Mouse (Mus musculus) limb, embryonic 14.5 days (tissue): ENCODE results near the gene Cip2a. TPM values are rescaled to one million over a fixed set of nuclear protein-coding genes. Genes with fewer than 3 reads are reported as not detected.

Experiments used
- ATAC-seq: fragments of 200-750 bp; cut with Nextera tagmentation; 2 replicates; pipeline ENCODE4 v1.8.0; 2017; ENCODE audit warnings: low read depth, moderate number of reproducible peaks, moderate TSS enrichment; ENCODE audit not compliant: low FRiP score
- DNase-seq: peaks from one replicate; pipeline ENCODE4 v3.0.0-alpha.2; 2015; ENCODE audit warnings: low spot score
- H3K27ac ChIP-seq: fragments of 300-500 bp; sonication (generic); replicated peaks from 2 replicates; pipeline ENCODE4 v1.5.1; 2014; ENCODE audit warnings: low read depth, mild to moderate bottlenecking, low read length, moderate library complexity, mixed read lengths
- H3K27me3 ChIP-seq: fragments of 300-500 bp; sonication (generic); 2 replicates; pipeline ENCODE4 v1.6.1; 2014; ENCODE audit warnings: low read length, mixed read lengths; ENCODE audit not compliant: control insufficient read depth, insufficient read depth
- H3K36me3 ChIP-seq: fragments of 300-500 bp; sonication (generic); 2 replicates; pipeline ENCODE4 v1.6.1; 2014; ENCODE audit warnings: mild to moderate bottlenecking, low read length, moderate library complexity, mixed read lengths; ENCODE audit not compliant: control insufficient read depth, insufficient read depth
- H3K4me1 ChIP-seq: fragments of 300-500 bp; sonication (generic); 2 replicates; pipeline ENCODE4 v1.6.1; 2014; ENCODE audit warnings: antibody characterized with exemption, low read length, mixed read lengths; ENCODE audit not compliant: control insufficient read depth, insufficient read depth
- H3K4me2 ChIP-seq: fragments of 300-500 bp; sonication (generic); replicated peaks from 2 replicates; pipeline ENCODE4 v1.6.1; 2014; ENCODE audit warnings: low read depth, mild to moderate bottlenecking, low read length, moderate library complexity; ENCODE audit not compliant: severe bottlenecking
- H3K4me3 ChIP-seq: fragments of 300-500 bp; sonication (generic); replicated peaks from 2 replicates; pipeline ENCODE4 v1.5.1; 2014; ENCODE audit warnings: low read length
- H3K9ac ChIP-seq: fragments of 300-500 bp; sonication (generic); 2 replicates; pipeline ENCODE4 v1.6.1; 2014; ENCODE audit warnings: mild to moderate bottlenecking, low read depth, low read length, moderate library complexity; ENCODE audit not compliant: severe bottlenecking
- H3K9me3 ChIP-seq: fragments of 300-500 bp; sonication (generic); 2 replicates; pipeline ENCODE4 v1.6.1; 2016; ENCODE audit warnings: low read length; ENCODE audit not compliant: control insufficient read depth
- POLR2A ChIP-seq: fragments of 200-500 bp; IDR thresholded peaks from 2 replicates; pipeline ENCODE4 v1.8.0; 2012; ENCODE audit warnings: inconsistent platforms, mild to moderate bottlenecking, moderate library complexity, borderline replicate concordance; ENCODE audit not compliant: insufficient read depth, insufficient read length; ENCODE audit errors: extremely low read depth
- WGBS: fragments of 180-500 bp; shearing (Covaris S2); extraction: QIAGEN DNeasy Blood & Tissue Kit; methylation state at CpG from one replicate; pipeline ENCODE4 v1.1.7; 2014; 5-methylcytosine and 5-hydroxymethylcytosine counted together
- polyA plus RNA-seq, 2 experiments: library from polyadenylated mRNA; depleted of rRNA in 1 of 2; stranded (reverse) in 1 of 2; unstranded in 1 of 2; fragments of >200 nt; fragmentation: Nextera tagmentation in 1 of 2; extraction: Ambion mirVana in 1 of 2; gene quantifications; 2 replicates each; pipeline versions ENCODE4 v1.2.1 to v1.2.3; 2012 to 2014

Gene Cip2a
- 33.2 and 37.5 TPM in 2 replicates for polyA plus RNA-seq (2012; rRNA removed)
- 26.2 and 26.7 TPM in 2 replicates for polyA plus RNA-seq (2014; fragmentation: Nextera tagmentation; extraction: Ambion mirVana)

DNA sequence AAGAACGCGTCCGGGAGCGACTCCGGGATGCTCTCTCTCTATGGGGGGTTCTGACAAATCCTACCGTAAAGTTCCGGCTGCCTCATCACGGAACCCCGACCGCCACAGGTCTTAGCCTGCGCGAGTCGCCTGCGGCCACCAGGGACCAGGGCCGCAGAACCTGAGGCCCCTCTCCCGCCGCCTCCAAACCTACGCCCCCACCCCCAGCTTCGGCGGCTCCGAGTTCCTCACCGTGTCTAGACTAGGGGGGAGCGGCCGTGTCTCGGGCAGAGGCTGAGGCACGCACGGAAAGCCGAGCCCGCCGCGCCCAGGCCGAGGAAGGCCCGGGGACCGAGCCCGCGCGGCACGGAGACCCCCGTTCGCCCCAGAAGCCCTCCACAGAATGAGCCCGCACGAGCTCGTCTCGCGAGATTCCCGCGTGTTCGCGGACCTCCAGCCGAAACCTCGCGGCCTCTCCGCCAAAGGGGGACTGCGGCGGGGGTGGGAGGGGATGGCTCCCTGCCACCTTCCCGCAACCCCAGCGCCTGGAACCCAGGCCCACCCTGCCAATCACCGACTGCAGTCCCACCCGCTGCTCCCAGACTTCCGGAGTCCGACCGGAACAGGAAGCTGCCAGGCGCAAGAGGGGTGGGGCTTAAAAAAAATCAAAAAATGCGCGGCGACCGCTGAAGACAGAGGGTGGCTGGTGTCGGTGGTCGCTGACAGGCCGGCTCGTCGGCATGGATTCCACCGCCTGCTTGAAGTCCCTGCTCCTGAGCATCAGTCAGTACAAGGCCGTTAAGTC is at the start of gene Cip2a, which contains the start of gene Dzip3:
Gene Cip2a (plus strand): TSS at position 627 of the 784 bp plus-strand sequence.
Gene Dzip3 (minus strand): TSS at position 607 of the 784 bp plus-strand sequence.
- H3K9me3 ChIP-seq: no peaks in the 10 kb centered on the region
- peak within 1 kb of the TSS; percentile 96 for H3K27ac ChIP-seq
- no peaks in the 10 kb centered on the region for H3K27me3 ChIP-seq
- no peaks in the 10 kb centered on the region for H3K36me3 ChIP-seq
- DNase-seq (peak; percentile 95), ATAC-seq (peak; percentile 98)
- peak within 1 kb of the TSS; percentile 100 for H3K9ac ChIP-seq
- H3K4me1 ChIP-seq: peaks cover 9% of the 10 kb centered on the region; the same call in 1 of the 2 replicates
- WGBS: under 1% methylated on average over 52 of the region's 74 CpGs
- peak; percentile 75 for TF ChIP-seq POLR2A
- peak within 1 kb of the TSS; percentile 93 for H3K4me3 ChIP-seq
- H3K4me2 ChIP-seq: peak within 1 kb of the TSS; percentile 62

DNA sequence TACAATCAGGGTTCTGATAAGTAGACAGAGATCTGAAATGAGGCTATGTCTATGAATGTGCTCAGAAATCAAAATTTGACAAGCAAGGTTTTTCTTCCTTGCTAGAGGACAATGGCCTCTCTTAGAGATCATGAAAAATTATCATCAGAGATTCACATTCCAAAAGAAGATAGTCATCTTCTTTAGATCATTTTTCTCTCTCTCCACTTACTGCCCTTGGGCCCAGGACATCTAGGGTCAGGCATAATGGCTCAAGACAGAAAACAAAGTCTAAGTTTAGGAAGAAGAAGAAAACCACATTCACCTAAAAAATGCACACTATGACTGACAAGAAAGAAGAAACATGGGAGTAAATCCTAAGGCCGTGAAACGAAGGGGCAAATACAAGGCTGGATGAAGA is 21.0 kb upstream of the Cip2a start:
- no peak overlapping the region for H3K4me2 ChIP-seq

DNA sequence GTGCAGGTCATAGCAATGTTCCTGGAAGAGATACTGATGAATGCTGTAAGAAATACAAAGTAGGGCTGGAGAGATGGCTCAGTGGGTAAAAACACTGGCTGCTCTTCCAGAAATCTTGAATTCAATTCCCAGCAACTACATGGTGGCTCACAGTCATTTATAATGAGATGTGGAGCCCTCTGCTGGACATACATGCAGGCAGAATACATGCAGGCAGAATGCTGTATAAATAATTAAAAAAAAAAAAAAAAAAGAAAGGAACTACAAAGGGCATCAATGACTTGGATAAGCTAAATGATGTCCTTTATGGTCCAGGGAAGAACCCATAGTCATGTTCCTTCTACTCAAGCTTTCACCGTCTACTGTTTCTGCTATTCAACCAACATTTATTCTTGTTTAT is 20.4 kb upstream of the Cip2a start:
- WGBS: 97% methylated on average over 1 of the region's 1 CpGs
- H3K27ac ChIP-seq: no peak overlapping the region
- H3K4me2 ChIP-seq: no peak overlapping the region
- no peak overlapping the region for H3K4me3 ChIP-seq
- no peak overlapping the region for H3K9ac ChIP-seq
- no peak for ATAC-seq
- H3K4me1 ChIP-seq: no peaks in the 10 kb centered on the region
- no peaks in the 10 kb centered on the region for H3K9me3 ChIP-seq
- H3K27me3 ChIP-seq: no peaks in the 10 kb centered on the region
- DNase-seq: no peak
- TF ChIP-seq POLR2A: no peak
- peaks cover 32% of the 10 kb centered on the region for H3K36me3 ChIP-seq

More for the DNA sequence above, 21.0 kb upstream of the Cip2a start:
- Histone ChIP-seq H3K27me3 (no peaks in the 10 kb centered on the region), H3K27ac (no peak overlapping the region), H3K4me3 (no peak overlapping the region), H3K9me3 (no peaks in the 10 kb centered on the region), H3K36me3 (peaks cover 27% of the 10 kb centered on the region), H3K9ac (no peak overlapping the region), H3K4me1 (no peaks in the 10 kb centered on the region)
- WGBS: 99% methylated on average over 2 of the region's 2 CpGs
- no peak for ATAC-seq
- DNase-seq: no peak
- TF ChIP-seq POLR2A: no peak

DNA sequence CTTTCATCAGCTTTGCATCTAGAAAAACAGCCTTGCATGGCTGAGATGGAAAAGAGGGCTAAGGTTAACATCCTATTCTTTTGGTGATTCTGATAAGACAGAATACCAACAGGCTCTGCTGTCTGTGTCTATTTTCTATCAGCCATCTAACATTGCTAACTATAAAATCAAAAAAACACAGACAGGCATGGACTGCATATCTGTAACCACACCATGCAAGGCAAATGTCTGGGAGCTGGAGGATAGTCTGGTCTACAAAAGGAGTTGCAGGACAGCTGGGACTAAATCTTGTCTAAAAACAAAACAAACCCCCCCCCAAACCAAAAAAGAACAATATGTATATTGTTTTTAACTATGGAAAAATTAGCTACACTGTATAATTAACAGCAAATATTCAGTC is 14.0 kb upstream of the Cip2a start:
- Histone ChIP-seq H3K9ac (no peak overlapping the region), H3K27ac (no peak overlapping the region), H3K4me3 (no peak overlapping the region), H3K4me2 (no peak overlapping the region), H3K9me3 (no peaks in the 10 kb centered on the region), H3K4me1 (no peaks in the 10 kb centered on the region), H3K27me3 (no peaks in the 10 kb centered on the region), H3K36me3 (peaks cover 29% of the 10 kb centered on the region)
- TF ChIP-seq POLR2A: no peak
- DNase-seq (no peak), ATAC-seq (no peak)

DNA sequence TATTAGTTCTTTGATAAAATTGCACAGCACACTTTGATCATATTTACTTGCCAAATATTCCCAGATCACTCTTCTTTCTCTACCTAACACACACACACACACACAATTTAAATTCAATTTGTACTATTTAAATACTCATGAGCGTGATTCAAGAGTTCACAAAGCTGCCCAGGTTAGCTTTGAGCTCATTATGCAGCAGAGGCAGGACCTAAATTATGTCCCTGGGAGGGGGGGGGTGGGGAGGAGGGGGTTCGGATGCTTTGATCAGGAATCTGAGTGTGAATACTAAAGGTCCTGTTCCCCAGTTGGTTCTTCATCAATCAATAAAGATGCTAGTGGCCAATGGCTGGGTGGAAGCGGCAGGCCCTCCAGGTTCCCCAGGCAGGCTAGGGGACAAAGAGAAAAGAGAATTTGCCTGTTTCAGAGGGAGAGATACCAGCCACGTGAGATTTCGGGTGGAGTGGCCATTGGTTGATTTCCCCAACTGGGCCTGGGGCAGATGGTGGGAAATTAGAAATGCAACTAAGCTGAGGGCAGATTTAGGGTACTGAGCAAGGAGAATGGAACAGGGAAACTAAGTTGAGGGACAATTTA is 8.9 kb upstream of the Cip2a start:
- no peaks in the 10 kb centered on the region for H3K4me1 ChIP-seq
- no peak overlapping the region for H3K4me2 ChIP-seq
- 39% methylated on average over 5 of the region's 5 CpGs for WGBS
- H3K36me3 ChIP-seq: peaks cover 11% of the 10 kb centered on the region
- no peaks in the 10 kb centered on the region for H3K27me3 ChIP-seq
- H3K9ac ChIP-seq: no peak overlapping the region
- no peaks in the 10 kb centered on the region for H3K9me3 ChIP-seq
- H3K4me3 ChIP-seq: no peak overlapping the region
- no peak for TF ChIP-seq POLR2A
- DNase-seq (no peak), ATAC-seq (no peak)
- no peak overlapping the region for H3K27ac ChIP-seq
